Mouse (Mus musculus): Measurements from ENCODE around the gene Rac3.

GRCm38 (mm10) chr11:120730331-120730870 is 9.1 kb downstream of the Rac3 start:
- TF ChIP-seq GATA1 (IDR thresholded peaks at IDR 0.05; ENCODE audit: low read length): no peak
- no peak for TF ChIP-seq TAL1 (IDR thresholded peaks at IDR 0.05; ENCODE audit: low read length)

Measured in erythroblast, embryonic 14.5 days (primary cell).